Mouse (Mus musculus) pancreas, adult 10 weeks (tissue): ENCODE results near the gene Slc46a2. TPM values are rescaled to one million over a fixed set of nuclear protein-coding genes. Genes with fewer than 3 reads are reported as not detected.

Experiments
- polyA plus RNA-seq: library from polyadenylated mRNA; stranded (reverse); fragments of 350-450 nt; fragmentation: Illumina TruSeq; extraction: RNeasy Lipid Tissue Mini Kit (QIAGEN cat#74804); gene quantifications from one replicate; pipeline ENCODE4 v1.2.3, GENCODE M21; 2015; ENCODE audit warnings: low read depth, low replicate concordance; ENCODE audit not compliant: insufficient read depth

Slc46a2 gene
- not detected for polyA plus RNA-seq

DNA sequence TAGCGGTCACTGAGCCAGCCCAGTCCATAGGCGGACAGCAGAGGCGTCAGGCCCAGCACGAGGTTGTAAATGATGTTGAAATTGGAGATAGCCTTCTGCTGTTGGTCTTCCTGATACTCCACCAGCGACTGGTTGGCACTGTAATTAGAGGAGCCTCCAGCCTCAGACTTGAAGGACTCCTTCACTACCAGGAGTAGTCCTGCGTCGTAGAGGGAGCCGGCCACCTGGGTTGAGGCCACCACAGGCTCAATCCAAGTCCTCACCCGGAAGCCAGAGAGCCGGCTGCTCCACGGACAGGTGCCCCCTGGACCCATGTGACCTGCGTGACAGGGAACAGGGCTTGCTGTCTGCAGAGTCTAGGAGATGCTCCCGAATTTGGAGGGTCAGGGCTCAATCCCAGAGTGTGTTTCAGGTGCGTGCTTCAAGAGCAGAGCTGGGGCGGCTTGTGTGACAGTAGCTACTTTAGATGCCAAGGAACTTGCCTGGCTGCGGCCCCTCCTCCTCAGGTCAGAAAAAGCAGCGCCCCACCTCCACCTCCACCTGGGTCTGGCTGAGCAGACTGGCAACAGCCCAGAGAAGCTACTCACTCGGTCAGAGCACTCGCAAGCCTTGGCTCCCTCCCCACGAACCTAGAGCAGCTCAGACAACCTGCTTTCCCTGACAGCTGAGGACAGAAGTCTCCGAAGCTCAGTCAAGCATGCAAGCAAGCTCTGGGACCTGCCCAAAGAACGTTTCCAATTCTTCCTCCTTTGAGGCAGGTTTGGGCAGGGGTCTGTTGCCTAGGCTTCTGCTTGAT, at the start of gene Slc46a2:
Gene Slc46a2 (minus strand): TSS at position 449 of the 796 bp plus-strand sequence.

DNA sequence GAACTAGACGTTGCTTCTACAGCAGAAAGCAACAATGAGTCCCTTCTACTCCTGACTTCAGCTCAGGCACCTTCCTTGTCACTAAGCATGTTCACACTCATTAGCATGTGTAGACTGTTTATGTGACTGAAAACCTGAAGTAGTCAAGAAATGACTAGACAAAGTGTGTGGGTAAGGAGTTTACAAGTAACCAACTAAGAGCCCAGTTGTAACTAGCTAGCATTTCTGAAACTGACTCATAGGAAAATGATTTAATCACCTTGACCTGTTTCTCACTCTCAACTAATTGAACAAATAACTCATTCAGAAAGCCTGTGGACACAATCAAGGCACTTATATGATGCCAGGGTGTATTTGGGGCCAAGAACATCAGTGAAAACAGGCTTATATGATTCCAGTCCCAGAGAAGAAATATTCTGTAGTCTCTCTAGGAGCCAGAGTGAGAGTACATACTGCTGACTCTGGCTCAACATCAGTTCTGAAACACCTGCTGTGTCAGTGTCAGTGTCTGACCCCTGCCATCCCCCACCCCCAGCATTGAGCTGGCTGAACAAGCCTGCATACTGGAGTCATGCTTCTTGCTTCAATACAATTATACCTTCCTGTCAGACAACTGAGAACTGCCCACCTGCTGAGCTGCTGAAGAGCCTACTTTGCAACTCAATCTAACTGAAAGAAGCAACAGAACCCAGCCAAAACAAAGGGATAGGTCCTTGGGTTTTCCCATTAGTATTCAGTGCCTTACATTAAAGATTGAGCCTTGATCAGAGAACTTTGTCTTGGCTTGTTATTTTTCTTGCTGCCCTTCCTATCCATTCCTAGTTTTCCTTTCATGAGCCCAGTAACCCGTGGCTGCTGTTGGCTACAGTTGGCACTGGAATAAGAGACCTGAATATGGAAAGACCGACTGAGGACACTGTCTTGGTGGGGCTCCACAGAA, 48.8 kb upstream of the Slc46a2 start, which contains the start of gene Mup6:
Gene Mup6 (plus strand): TSS at position 890 of the 940 bp plus-strand sequence.

DNA sequence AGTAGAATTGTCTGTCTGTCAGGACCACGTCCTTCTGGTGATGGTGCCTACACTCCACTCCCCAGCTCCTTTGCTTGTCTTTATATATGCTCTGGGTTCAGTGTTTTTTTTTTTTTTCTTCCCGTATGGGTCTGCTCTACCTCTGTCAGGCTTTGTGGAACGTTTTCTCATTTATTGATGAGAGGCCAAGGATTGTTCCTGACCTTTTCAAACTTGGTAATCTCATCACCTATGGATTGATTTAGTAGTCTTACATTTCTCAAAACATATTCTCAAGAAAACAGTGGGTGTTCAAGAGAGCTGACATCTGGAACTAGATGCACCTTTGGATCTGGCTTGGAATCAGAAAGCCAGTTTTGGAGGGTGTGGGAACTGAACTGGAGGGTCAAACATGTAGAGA, 45.8 kb upstream of the Slc46a2 start, which contains the start of gene Mup4:
Gene Mup4 (minus strand): TSS at position 101 of the 400 bp plus-strand sequence.

Other genes with a start within 250 kb of the Slc46a2 start
- gene Inip, start 113.5 kb downstream of the Slc46a2 start, polyA plus RNA-seq, result 3.5 TPM
- gene Snx30, start 109.2 kb downstream of the Slc46a2 start, polyA plus RNA-seq, result 3.2 TPM
- not detected for gene Mup4, start 45.7 kb upstream of the Slc46a2 start, polyA plus RNA-seq
- not detected for gene Mup6, start 49.2 kb upstream of the Slc46a2 start, polyA plus RNA-seq
- gene Mup7, start 155.4 kb upstream of the Slc46a2 start, polyA plus RNA-seq, result not detected
- not detected for gene Mup2, start 239.2 kb upstream of the Slc46a2 start, polyA plus RNA-seq